Mouse (Mus musculus): Measurements from ENCODE around the gene Ccdc107.

DNA sequence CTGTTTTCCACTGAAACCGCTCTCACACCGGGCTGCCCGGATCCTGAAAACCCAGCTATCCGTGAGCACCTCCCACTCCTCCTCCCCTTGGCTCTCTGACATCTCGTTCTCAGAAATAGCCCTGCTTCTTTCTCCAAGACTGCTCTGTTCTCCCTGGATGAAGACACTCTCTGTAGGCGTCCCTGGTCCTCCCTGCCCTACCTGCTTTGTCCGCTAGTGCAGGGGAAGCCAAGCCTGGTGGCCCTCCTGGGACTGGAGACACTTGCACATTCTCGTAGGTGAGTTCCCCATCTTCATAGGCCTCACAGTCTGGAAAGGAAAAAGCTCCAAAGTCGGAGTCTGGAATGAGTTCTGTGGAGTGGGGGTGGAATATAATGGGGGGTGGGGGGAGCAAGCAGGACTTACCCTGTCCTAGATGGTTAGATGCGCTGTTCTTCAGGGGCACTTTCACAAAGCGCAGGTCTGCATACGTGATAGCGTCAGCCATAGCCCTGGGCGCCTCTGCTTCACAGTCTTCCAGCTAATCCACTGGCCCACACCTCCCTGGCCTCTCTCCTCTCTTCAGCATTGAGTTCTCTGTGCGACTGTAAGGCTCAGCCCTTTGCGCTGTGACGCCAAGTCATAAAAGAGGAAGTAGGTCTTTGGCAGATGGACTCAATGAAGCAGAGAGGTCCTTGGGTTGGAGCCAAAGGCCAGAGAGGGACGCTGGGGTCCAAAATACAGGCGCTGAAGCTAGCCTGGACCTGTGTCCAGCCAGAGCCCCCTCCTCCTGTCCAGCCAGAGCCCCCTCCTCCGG is 38.5 kb upstream of the Ccdc107 start, which contains the start of gene Cd72:
- TF ChIP-seq GATA1 (IDR thresholded peaks at IDR 0.05; ENCODE audit: borderline replicate concordance, low read length): no peak
- no peak for TF ChIP-seq FLI1 (IDR thresholded peaks at IDR 0.05; ENCODE audit: low read length)

Measured in megakaryocyte, embryonic 14.5 days (primary cell).